Mouse (Mus musculus) MEL (cell line): Measurements from ENCODE around the gene Gm4353. TPM values are rescaled to one million over a fixed set of nuclear protein-coding genes. Genes with fewer than 3 reads are reported as not detected.

Experiments
- DNase-seq: peaks from one replicate; pipeline ENCODE4 v3.0.0; 2011; ENCODE audit warnings: low read depth, low spot score
- H3K27ac ChIP-seq: 2 replicates; pipeline ENCODE4 v1.5.1; 2012; ENCODE audit warnings: low read depth, mild to moderate bottlenecking, control low read depth, low read length, moderate library complexity; ENCODE audit not compliant: control insufficient read depth
- H3K27me3 ChIP-seq, 2 experiments: fragments of 150-350 bp in 1 of 2; sonication (generic) in 1 of 2; 2 replicates each; pipeline ENCODE4 v1.6.1; 2012; ENCODE audit warnings: low read length in 2 of 2, mild to moderate bottlenecking in 2 of 2, improper control_type of control experiment in 1 of 2, moderate library complexity in 1 of 2; ENCODE audit not compliant: insufficient read depth in 2 of 2, control insufficient read depth in 1 of 2
- H3K36me3 ChIP-seq, 2 experiments: 2 replicates each; pipeline ENCODE4 v1.6.1; 2012 to 2014; ENCODE audit warnings: low read length in 2 of 2, improper control_type of control experiment in 1 of 2, inconsistent platforms in 1 of 2, mild to moderate bottlenecking in 1 of 2; ENCODE audit not compliant: insufficient read depth in 2 of 2, control insufficient read depth in 1 of 2
- H3K4me1 ChIP-seq, 2 experiments: fragments of 150-350 bp in 1 of 2; sonication (generic) in 1 of 2; 2 replicates each; pipeline ENCODE4 v1.6.1; 2012; ENCODE audit warnings: low read length in 2 of 2, improper control_type of control experiment in 1 of 2, mild to moderate bottlenecking in 1 of 2; ENCODE audit not compliant: insufficient read depth in 2 of 2, control insufficient read depth in 1 of 2
- H3K4me3 ChIP-seq, 2 experiments: fragments of 150-350 bp in 1 of 2; sonication (generic) in 1 of 2; 2 replicates each; pipeline ENCODE4 v1.5.1; 2012; ENCODE audit warnings: low read depth in 2 of 2, low read length in 2 of 2, mild to moderate bottlenecking in 2 of 2, moderate library complexity in 2 of 2, control low read depth in 1 of 2, improper control_type of control experiment in 1 of 2; ENCODE audit not compliant: control insufficient read depth in 1 of 2, insufficient read depth in 1 of 2
- H3K79me2 ChIP-seq: 2 replicates; pipeline ENCODE4 v1.6.1; 2012; ENCODE audit warnings: mild to moderate bottlenecking, low read length, moderate library complexity; ENCODE audit not compliant: control insufficient read depth, poor library complexity, insufficient read depth
- H3K9ac ChIP-seq: 2 replicates; pipeline ENCODE4 v1.6.1; 2012; ENCODE audit warnings: low read depth, mild to moderate bottlenecking, control low read depth, low read length, moderate library complexity; ENCODE audit not compliant: control insufficient read depth, poor library complexity, severe bottlenecking
- H3K9me3 ChIP-seq: fragments of 150-350 bp; sonication (generic); replicated peaks from 2 replicates; pipeline ENCODE4 v1.6.1; 2012; ENCODE audit warnings: mild to moderate bottlenecking, low read length, improper control_type of control experiment, moderate library complexity; ENCODE audit not compliant: insufficient read depth
- BHLHE40 ChIP-seq: IDR thresholded peaks from 2 replicates; pipeline ENCODE4 v1.6.1; 2012; ENCODE audit warnings: low read depth, mild to moderate bottlenecking, inconsistent platforms, low read length, improper control_type of control experiment, borderline replicate concordance
- CHD1 ChIP-seq: IDR thresholded peaks from 2 replicates; pipeline ENCODE4 v1.6.1; 2012; ENCODE audit warnings: low read depth, mild to moderate bottlenecking, inconsistent platforms, low read length, improper control_type of control experiment
- CTCF ChIP-seq, 3 experiments: IDR thresholded peaks in 2 of 3; conservative IDR thresholded peaks in 1 of 3; 2 replicates each; pipeline ENCODE4 v1.5.1; 2011 to 2012; ENCODE audit warnings: low read length in 3 of 3, low read depth in 2 of 3, mild to moderate bottlenecking in 2 of 3, improper control_type of control experiment in 1 of 3, inconsistent platforms in 1 of 3, mixed read lengths in 1 of 3, moderate library complexity in 1 of 3; ENCODE audit not compliant: control insufficient read depth in 1 of 3, insufficient read depth in 1 of 3, poor library complexity in 1 of 3, severe bottlenecking in 1 of 3
- E2F4 ChIP-seq: IDR thresholded peaks from 2 replicates; pipeline ENCODE4 v1.6.1; 2011; ENCODE audit warnings: low read depth, low read length, improper control_type of control experiment, borderline replicate concordance
- ETS1 ChIP-seq: IDR thresholded peaks from 2 replicates; pipeline ENCODE4 v1.6.1; 2012; ENCODE audit warnings: low read depth, mild to moderate bottlenecking, inconsistent platforms, low read length, improper control_type of control experiment, moderate library complexity
- GATA1 ChIP-seq: IDR thresholded peaks from 2 replicates; pipeline ENCODE4 v1.6.1; 2011; ENCODE audit warnings: low read depth, low read length, improper control_type of control experiment
- HCFC1 ChIP-seq: IDR thresholded peaks from 2 replicates; pipeline ENCODE4 v1.6.1; 2012; ENCODE audit warnings: low read depth, mild to moderate bottlenecking, inconsistent platforms, low read length, improper control_type of control experiment, moderate library complexity
- MAX ChIP-seq: IDR thresholded peaks from 2 replicates; pipeline ENCODE4 v1.6.1; 2011; ENCODE audit warnings: low read length, improper control_type of control experiment
- MAZ ChIP-seq: IDR thresholded peaks from 2 replicates; pipeline ENCODE4 v1.6.1; 2012; ENCODE audit warnings: low read depth, mild to moderate bottlenecking, inconsistent platforms, low read length, improper control_type of control experiment
- MEF2A ChIP-seq: IDR thresholded peaks from 2 replicates; pipeline ENCODE4 v1.6.1; 2014; ENCODE audit warnings: low read depth, mild to moderate bottlenecking, inconsistent platforms, low read length, improper control_type of control experiment; ENCODE audit not compliant: poor library complexity, insufficient replicate concordance, severe bottlenecking; ENCODE audit errors: extremely low read depth
- MXI1 ChIP-seq: IDR thresholded peaks from 2 replicates; pipeline ENCODE4 v1.6.1; 2011; ENCODE audit warnings: mild to moderate bottlenecking, low read depth, low read length, improper control_type of control experiment
- MYB ChIP-seq: IDR thresholded peaks from 2 replicates; pipeline ENCODE4 v1.6.1; 2011; ENCODE audit warnings: mild to moderate bottlenecking, low read depth, low read length, improper control_type of control experiment
- NELFE ChIP-seq: IDR thresholded peaks from 2 replicates; pipeline ENCODE4 v1.6.1; 2011; ENCODE audit warnings: low read depth, low read length, improper control_type of control experiment
- NRF1 ChIP-seq: IDR thresholded peaks from 2 replicates; pipeline ENCODE4 v1.6.1; 2014; ENCODE audit warnings: low read depth, mild to moderate bottlenecking, inconsistent platforms, low read length, improper control_type of control experiment, moderate library complexity; ENCODE audit not compliant: poor library complexity, insufficient read depth, severe bottlenecking
- POLR2A ChIP-seq, 2 experiments: IDR thresholded peaks; 2 replicates each; pipeline ENCODE4 v1.6.1; 2011 to 2012; ENCODE audit warnings: low read length in 2 of 2, mild to moderate bottlenecking in 2 of 2, control low read depth in 1 of 2, improper control_type of control experiment in 1 of 2, low read depth in 1 of 2, moderate library complexity in 1 of 2; ENCODE audit not compliant: control insufficient read depth in 1 of 2, insufficient read depth in 1 of 2, poor library complexity in 1 of 2
- POLR2AphosphoS2 ChIP-seq: IDR thresholded peaks from 2 replicates; pipeline ENCODE4 v1.6.1; 2011; ENCODE audit warnings: low read length, improper control_type of control experiment
- RAD21 ChIP-seq: IDR thresholded peaks from 2 replicates; pipeline ENCODE4 v1.6.1; 2011; ENCODE audit warnings: mild to moderate bottlenecking, low read depth, low read length, improper control_type of control experiment
- SIN3A ChIP-seq: IDR thresholded peaks from 2 replicates; pipeline ENCODE4 v1.6.1; 2012; ENCODE audit warnings: low read length, improper control_type of control experiment, inconsistent platforms
- SMC3 ChIP-seq: IDR thresholded peaks from 2 replicates; pipeline ENCODE4 v1.6.1; 2011; ENCODE audit warnings: low read depth, low read length, improper control_type of control experiment
- TAL1 ChIP-seq: IDR thresholded peaks from 2 replicates; pipeline ENCODE4 v1.6.1; 2012; ENCODE audit warnings: mild to moderate bottlenecking, inconsistent platforms, low read length, moderate library complexity, mixed read lengths
- TBP ChIP-seq: IDR thresholded peaks from 2 replicates; pipeline ENCODE4 v1.8.0; 2011; ENCODE audit warnings: low read depth, low read length, improper control_type of control experiment
- TCF12 ChIP-seq: IDR thresholded peaks from 2 replicates; pipeline ENCODE4 v1.6.1; 2014; ENCODE audit warnings: low read depth, mild to moderate bottlenecking, inconsistent platforms, low read length, improper control_type of control experiment, moderate library complexity
- USF2 ChIP-seq, 2 experiments: IDR thresholded peaks; 2 replicates each; pipeline ENCODE4 v1.6.1; 2011 to 2012; ENCODE audit warnings: improper control_type of control experiment in 2 of 2, low read length in 2 of 2, borderline replicate concordance in 1 of 2, inconsistent platforms in 1 of 2, low read depth in 1 of 2, mild to moderate bottlenecking in 1 of 2; ENCODE audit not compliant: insufficient read depth in 1 of 2
- ZC3H11A ChIP-seq: IDR thresholded peaks from 2 replicates; pipeline ENCODE4 v1.6.1; 2012; ENCODE audit warnings: low read depth, mild to moderate bottlenecking, inconsistent platforms, low read length, improper control_type of control experiment
- ZKSCAN1 ChIP-seq: IDR thresholded peaks from 2 replicates; pipeline ENCODE4 v1.6.1; 2012; ENCODE audit warnings: low read depth, mild to moderate bottlenecking, inconsistent platforms, low read length, improper control_type of control experiment, moderate library complexity
- ZMIZ1 ChIP-seq: IDR thresholded peaks from 2 replicates; pipeline ENCODE4 v1.6.1; 2012; ENCODE audit warnings: low read depth, mild to moderate bottlenecking, inconsistent platforms, low read length, improper control_type of control experiment, moderate library complexity
- polyA plus RNA-seq, 2 experiments: library from polyadenylated mRNA; stranded (reverse) in 1 of 2; unstranded in 1 of 2; fragments of >175 nt in 1 of 2; fragments of >200 nt in 1 of 2; gene quantifications; 2 replicates each; pipeline versions ENCODE4 v1.2.1 to v1.2.4; 2012; ENCODE audit warnings: low replicate concordance in 2 of 2, low read depth in 1 of 2; ENCODE audit not compliant: insufficient read length in 2 of 2, insufficient read depth in 1 of 2, missing spikeins in 1 of 2
- total RNA-seq: library from RNA; depleted of rRNA; stranded (reverse); fragments of 300-350 nt; gene quantifications from 2 replicates; pipeline ENCODE4 v1.2.3, GENCODE M21; 2012

Gm4353 gene
- total and polyA plus RNA-seq, 3 experiments, result 21.0 to 22.7 TPM; not detected in 1

- H3K79me2 ChIP-seq, result no peaks in the 10 kb centered on the region
- H3K9ac ChIP-seq, result no peak overlapping the region
- H3K9me3 ChIP-seq, result no peaks in the 10 kb centered on the region
- peaks cover 0 to 9% of the 10 kb centered on the region in 2 experiments for H3K27me3 ChIP-seq
- H3K4me3 ChIP-seq, result no peak overlapping the region
- DNase-seq, result no peak
- TF ChIP-seq NRF1 (no peak), USF2 (IDR thresholded peaks at IDR 0.05; ENCODE audit: borderline replicate concordance in 1 of 2, insufficient read depth in 1 of 2, low read depth in 1 of 2, low read length in 2 of 2) (no peak), TAL1 (no peak), TCF12 (no peak), ZC3H11A (no peak), ETS1 (no peak), CHD1 (no peak), E2F4 (no peak), GATA1 (no peak), MAZ (no peak), TBP (no peak), SIN3A (no peak), BHLHE40 (no peak), SMC3 (no peak), MEF2A (no peak), POLR2A (IDR thresholded peaks at IDR 0.05; ENCODE audit: control insufficient read depth in 1 of 2, insufficient read depth in 1 of 2, low read depth in 1 of 2, low read length in 2 of 2, poor library complexity in 1 of 2) (no peak), MXI1 (no peak), CTCF (IDR thresholded peaks at IDR 0.05 in 2 of 3, conservative IDR thresholded peaks at IDR 0.05 in 1 of 3; ENCODE audit: control insufficient read depth in 1 of 3, insufficient read depth in 1 of 3, low read depth in 2 of 3, low read length in 3 of 3, poor library complexity in 1 of 3, severe bottlenecking in 1 of 3) (no peak), ZMIZ1 (no peak)
- H3K36me3 ChIP-seq, result no peaks in the 10 kb centered on the region
- H3K27ac ChIP-seq, result no peak overlapping the region
- no peaks in the 10 kb centered on the region for H3K4me1 ChIP-seq
Observed at GRCm38 (mm10) chr7:116036591-116037555, 47.6 kb downstream of the Gm4353 start.

- TF ChIP-seq E2F4 (no peak), BHLHE40 (no peak), NRF1 (no peak), POLR2A (IDR thresholded peaks at IDR 0.05; ENCODE audit: control insufficient read depth in 1 of 2, insufficient read depth in 1 of 2, low read depth in 1 of 2, low read length in 2 of 2, poor library complexity in 1 of 2) (no peak), NELFE (no peak), ZKSCAN1 (no peak), MAX (no peak), POLR2AphosphoS2 (no peak), SMC3 (no peak), HCFC1 (no peak), MYB (no peak), SIN3A (no peak), RAD21 (no peak), MXI1 (no peak)
- no peak for DNase-seq
- no peaks in the 10 kb centered on the region for H3K36me3 ChIP-seq
- H3K27me3 ChIP-seq, result peaks cover 0 to 9% of the 10 kb centered on the region in 2 experiments
- H3K27ac ChIP-seq, result no peak overlapping the region
- no peaks in the 10 kb centered on the region for H3K79me2 ChIP-seq
- no peaks in the 10 kb centered on the region for H3K4me1 ChIP-seq
- H3K9me3 ChIP-seq, result no peaks in the 10 kb centered on the region
- H3K4me3 ChIP-seq, result no peak overlapping the region
- no peak overlapping the region for H3K9ac ChIP-seq
Observed at GRCm38 (mm10) chr7:116035504-116035903, 48.9 kb downstream of the Gm4353 start.
